Mouse (Mus musculus): Measurements from ENCODE around the gene St6galnac6. TPM values are rescaled to one million over a fixed set of nuclear protein-coding genes. Genes with fewer than 3 reads are reported as not detected.

The St6galnac6 gene
- total and polyA plus RNA-seq, 2 experiments from 2014 or later: 42.3 to 65.3 TPM

DNA sequence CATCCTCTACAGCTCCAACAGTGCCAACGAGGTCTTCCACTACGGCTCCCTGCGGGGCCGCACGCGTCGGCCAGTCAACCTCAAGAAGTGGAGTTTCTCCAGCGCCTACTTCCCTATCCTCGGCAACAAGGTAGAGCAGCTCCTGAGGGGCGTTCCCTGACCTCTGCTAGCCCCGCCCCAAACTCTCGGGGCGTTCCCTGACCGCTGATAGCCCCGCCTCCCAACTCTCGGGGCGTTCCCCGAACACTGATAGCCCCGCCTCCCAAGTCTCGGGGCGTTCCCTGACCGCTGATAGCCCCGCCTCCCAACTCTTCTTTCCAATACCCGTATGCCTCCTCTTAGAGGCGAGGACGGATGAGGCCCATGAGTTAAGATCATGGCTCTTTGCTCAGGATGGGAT lies 12.8 kb downstream of the St6galnac6 start:
- no peak overlapping the region for H3K27ac ChIP-seq (ENCODE audit: low read depth, low read length)
- H3K4me1 ChIP-seq (ENCODE audit: insufficient read depth): peaks cover 12% of the 10 kb centered on the region
- no peaks in the 10 kb centered on the region for H3K27me3 ChIP-seq (ENCODE audit: insufficient read depth, low read length)
- TF ChIP-seq CTCF (IDR thresholded peaks at IDR 0.05; ENCODE audit: low read depth): no peak
- DNase-seq: no peak
- no peak for ATAC-seq
- no peak overlapping the region for H3K4me2 ChIP-seq (ENCODE audit: low read depth)
- WGBS: 75% methylated on average over 26 of the region's 26 CpGs
- no peaks in the 10 kb centered on the region for H3K9me3 ChIP-seq (ENCODE audit: low read length)
- no peak overlapping the region for H3K4me3 ChIP-seq (ENCODE audit: low read depth, low read length)
- no peak overlapping the region for H3K9ac ChIP-seq
- H3K36me3 ChIP-seq (ENCODE audit: insufficient read depth): peaks cover 9% of the 10 kb centered on the region

DNA sequence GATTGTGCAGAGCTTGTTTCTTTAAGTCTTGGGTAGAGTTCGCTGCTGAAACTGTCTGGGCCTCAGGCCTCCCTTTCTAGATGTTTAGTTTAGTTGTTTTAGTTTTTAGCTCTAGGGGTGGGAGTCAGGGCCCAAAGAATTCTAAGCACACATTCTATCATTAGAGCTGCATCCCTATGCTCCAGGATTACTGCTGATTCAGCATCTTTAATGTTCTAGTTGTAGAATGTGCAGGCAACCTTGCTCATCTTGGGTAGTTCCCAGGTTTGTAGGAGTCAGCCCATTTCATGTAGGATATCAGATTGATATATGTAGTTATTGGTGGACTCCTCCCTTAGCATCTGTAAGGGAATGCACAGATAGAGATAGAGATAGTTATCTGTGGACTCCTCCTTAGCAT lies 17.6 kb downstream of the St6galnac6 start:
- Histone ChIP-seq H3K36me3 (ENCODE audit: insufficient read depth) (peaks cover 9% of the 10 kb centered on the region), H3K27me3 (ENCODE audit: insufficient read depth, low read length) (no peaks in the 10 kb centered on the region), H3K9me3 (ENCODE audit: low read length) (no peaks in the 10 kb centered on the region), H3K9ac (no peak overlapping the region), H3K4me3 (ENCODE audit: low read depth, low read length) (no peak overlapping the region), H3K27ac (ENCODE audit: low read depth, low read length) (no peak overlapping the region), H3K4me2 (ENCODE audit: low read depth) (no peak overlapping the region), H3K4me1 (ENCODE audit: insufficient read depth) (no peaks in the 10 kb centered on the region)
- 94% methylated on average over 1 of the region's 1 CpGs for WGBS
- TF ChIP-seq CTCF (IDR thresholded peaks at IDR 0.05; ENCODE audit: low read depth): no peak
- DNase-seq (no peak), ATAC-seq (no peak)

DNA sequence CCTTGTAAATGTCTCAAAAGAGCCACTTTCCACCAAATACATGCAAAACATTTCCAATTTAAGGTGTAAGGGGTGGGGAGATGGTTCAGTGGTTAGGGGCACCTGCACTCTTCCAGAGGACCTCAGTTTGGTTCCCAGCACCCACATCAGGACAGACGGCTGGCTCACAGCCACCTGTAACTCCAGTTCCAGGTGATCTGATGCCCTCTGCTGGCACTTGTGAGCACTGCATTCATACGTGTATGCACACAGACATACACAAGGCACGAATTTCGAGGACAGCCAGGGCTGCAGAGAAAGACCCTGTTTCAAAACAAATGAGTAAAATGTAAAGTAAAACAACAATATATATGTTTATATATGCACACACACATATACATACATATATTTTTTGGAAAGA lies 18.1 kb downstream of the St6galnac6 start:
- DNase-seq: no peak
- Histone ChIP-seq H3K36me3 (ENCODE audit: insufficient read depth) (peaks cover 9% of the 10 kb centered on the region), H3K4me1 (ENCODE audit: insufficient read depth) (no peaks in the 10 kb centered on the region), H3K27ac (ENCODE audit: low read depth, low read length) (no peak overlapping the region), H3K4me3 (ENCODE audit: low read depth, low read length) (no peak overlapping the region), H3K4me2 (ENCODE audit: low read depth) (no peak overlapping the region), H3K9me3 (ENCODE audit: low read length) (no peaks in the 10 kb centered on the region), H3K9ac (no peak overlapping the region), H3K27me3 (ENCODE audit: insufficient read depth, low read length) (no peaks in the 10 kb centered on the region)
- peak; percentile 49 for TF ChIP-seq CTCF (IDR thresholded peaks at IDR 0.05; ENCODE audit: low read depth)
- ATAC-seq: no peak
- WGBS: 94% methylated on average over 4 of the region's 4 CpGs

DNA sequence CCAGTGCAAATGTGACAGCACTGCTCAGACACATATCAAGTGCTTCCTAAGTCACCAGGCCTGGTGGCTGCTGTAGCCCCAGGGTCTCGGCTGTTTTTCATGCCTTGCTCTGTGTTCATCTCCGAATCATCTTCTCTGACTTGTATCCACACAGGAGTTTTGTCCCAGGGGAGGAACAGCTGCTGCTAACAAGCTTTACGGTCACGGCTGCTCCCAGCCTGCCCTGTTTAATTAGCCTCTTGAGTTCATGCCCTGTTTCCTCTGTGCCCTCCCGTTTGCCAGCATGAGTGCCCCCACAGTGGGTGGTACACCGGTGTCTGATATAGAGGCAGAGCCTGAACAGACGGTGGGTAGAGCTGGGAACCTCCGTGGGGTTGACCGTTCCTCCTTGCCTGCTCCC lies 18.5 kb downstream of the St6galnac6 start:
- no peak overlapping the region for H3K27ac ChIP-seq (ENCODE audit: low read depth, low read length)

DNA sequence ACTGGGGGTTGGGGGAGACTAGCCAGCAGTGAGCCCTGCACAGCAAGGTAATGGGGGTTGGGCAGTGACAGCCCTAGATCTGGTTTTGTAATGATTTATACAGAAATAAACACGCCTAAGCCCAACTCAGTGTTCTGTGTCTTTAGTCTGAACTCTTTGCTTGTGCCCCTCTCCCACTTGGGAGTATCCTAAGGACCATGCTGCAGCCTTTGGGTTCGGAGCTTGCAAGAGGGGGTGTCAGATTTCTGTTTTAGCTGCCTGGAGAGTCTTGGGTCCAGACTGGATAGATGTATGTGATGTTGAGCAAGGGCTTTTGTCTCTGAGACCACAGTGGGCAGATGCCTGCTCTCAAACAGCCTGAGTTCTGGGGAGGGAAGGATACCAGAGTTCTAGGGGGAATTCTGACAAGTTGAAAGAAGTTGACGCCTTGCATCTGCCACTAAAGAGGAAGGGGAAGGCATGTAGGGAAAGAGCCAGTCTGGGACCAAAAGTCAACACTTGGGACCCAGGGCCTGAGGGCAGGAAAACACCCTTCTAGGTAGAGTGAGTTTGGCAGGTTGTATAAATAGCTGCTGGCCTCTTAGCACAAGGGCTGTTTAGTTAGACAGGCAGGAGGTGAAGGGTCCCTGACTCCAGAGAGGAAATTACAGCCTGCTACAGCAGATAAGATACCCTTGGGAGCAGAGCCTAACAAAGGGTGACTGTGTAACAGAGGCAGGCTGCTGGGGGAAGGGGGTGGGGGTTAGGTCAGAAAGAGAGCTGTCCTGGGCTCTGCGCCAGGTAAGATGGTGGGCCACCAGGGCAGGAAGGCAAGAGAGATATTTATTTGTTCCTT lies 21.4 kb downstream of the St6galnac6 start:
- ATAC-seq: no peak
- TF ChIP-seq CTCF (IDR thresholded peaks at IDR 0.05; ENCODE audit: low read depth): no peak
- Histone ChIP-seq H3K27me3 (ENCODE audit: insufficient read depth, low read length) (no peaks in the 10 kb centered on the region), H3K4me2 (ENCODE audit: low read depth) (no peak overlapping the region), H3K27ac (ENCODE audit: low read depth, low read length) (no peak overlapping the region), H3K4me1 (ENCODE audit: insufficient read depth) (peaks cover 10% of the 10 kb centered on the region), H3K9ac (no peak overlapping the region), H3K4me3 (ENCODE audit: low read depth, low read length) (no peak overlapping the region), H3K9me3 (ENCODE audit: low read length) (no peaks in the 10 kb centered on the region), H3K36me3 (ENCODE audit: insufficient read depth) (no peaks in the 10 kb centered on the region)
- DNase-seq: no peak
- 45% methylated on average over 4 of the region's 4 CpGs for WGBS

More for the DNA sequence above, 18.5 kb downstream of the St6galnac6 start:
- whole genome bisulfite sequencing: 78% methylated on average over 9 of the region's 9 CpGs
- no peak overlapping the region for H3K9ac ChIP-seq
- no peak for TF ChIP-seq CTCF (IDR thresholded peaks at IDR 0.05; ENCODE audit: low read depth)
- ATAC-seq (no peak), DNase-seq (no peak)
- no peak overlapping the region for H3K4me3 ChIP-seq (ENCODE audit: low read depth, low read length)
- H3K27me3 ChIP-seq (ENCODE audit: insufficient read depth, low read length): no peaks in the 10 kb centered on the region
- H3K36me3 ChIP-seq (ENCODE audit: insufficient read depth): peaks cover 9% of the 10 kb centered on the region
- H3K4me1 ChIP-seq (ENCODE audit: insufficient read depth): no peaks in the 10 kb centered on the region
- H3K9me3 ChIP-seq (ENCODE audit: low read length): no peaks in the 10 kb centered on the region
- no peak overlapping the region for H3K4me2 ChIP-seq (ENCODE audit: low read depth)

DNA sequence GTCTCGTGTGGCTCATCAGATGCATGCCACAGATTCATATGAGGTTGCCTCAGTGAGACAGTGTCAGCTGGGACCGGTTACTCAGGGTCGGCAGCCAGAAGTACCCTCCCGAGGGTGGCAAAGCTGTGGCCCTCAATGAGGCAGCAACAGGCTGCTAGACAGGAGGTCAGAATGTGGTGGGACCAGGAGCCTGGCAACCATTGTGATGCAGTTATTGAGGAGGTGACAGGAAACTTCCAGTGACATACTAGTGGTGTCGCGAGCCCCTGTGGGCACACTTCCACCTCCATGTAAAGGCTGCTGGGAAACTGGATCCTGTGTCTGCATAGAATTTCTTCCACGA lies 22.0 kb downstream of the St6galnac6 start, which contains the start of gene Ak1:
Gene Ak1 (plus strand): TSS at position 242 of the 343 bp plus-strand sequence.
- no peaks in the 10 kb centered on the region for H3K36me3 ChIP-seq (ENCODE audit: insufficient read depth)
- no peaks in the 10 kb centered on the region for H3K27me3 ChIP-seq (ENCODE audit: insufficient read depth, low read length)
- no peak within 1 kb of the TSS for H3K27ac ChIP-seq (ENCODE audit: low read depth, low read length)
- H3K9me3 ChIP-seq (ENCODE audit: low read length): no peaks in the 10 kb centered on the region
- peaks cover 16% of the 10 kb centered on the region for H3K4me1 ChIP-seq (ENCODE audit: insufficient read depth)
- no peak within 1 kb of the TSS for H3K9ac ChIP-seq
- ATAC-seq: no peak
- 41% methylated on average over 7 of the region's 7 CpGs for WGBS
- H3K4me2 ChIP-seq (ENCODE audit: low read depth): no peak within 1 kb of the TSS
- no peak for TF ChIP-seq CTCF (IDR thresholded peaks at IDR 0.05; ENCODE audit: low read depth)
- no peak for DNase-seq
- H3K4me3 ChIP-seq (ENCODE audit: low read depth, low read length): no peak within 1 kb of the TSS

DNA sequence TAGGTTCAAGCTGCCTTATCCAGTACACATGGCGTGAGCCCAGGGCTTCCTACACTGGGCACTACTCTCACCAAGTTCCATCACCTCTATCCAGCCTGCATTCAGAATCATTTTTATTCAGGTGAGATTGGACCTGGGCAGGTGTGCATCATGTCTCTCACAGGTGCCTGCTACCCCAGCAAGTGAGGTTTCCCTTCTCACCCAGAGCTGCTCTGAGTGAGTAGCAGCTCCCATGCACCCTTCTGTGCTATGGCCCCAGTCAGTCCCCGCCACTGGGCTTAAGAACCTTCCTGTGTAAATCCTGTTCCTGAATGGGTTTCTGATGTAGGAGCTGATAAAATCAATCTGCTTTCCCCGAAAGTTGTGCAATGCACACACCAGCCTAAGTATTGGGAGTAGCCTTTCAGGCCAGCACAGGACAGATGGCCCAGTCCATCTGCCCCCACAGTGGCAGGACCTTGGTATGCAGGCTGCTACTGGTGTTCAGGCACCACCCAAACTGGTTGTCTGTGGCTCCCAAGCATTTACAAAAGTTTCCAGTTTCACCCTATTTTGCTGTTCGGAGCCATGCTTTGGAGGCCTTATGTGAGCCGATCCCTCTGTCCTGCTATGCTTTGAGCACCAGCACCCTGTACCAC lies 24.7 kb downstream of the St6galnac6 start:
- TF ChIP-seq CTCF (IDR thresholded peaks at IDR 0.05; ENCODE audit: low read depth): no peak
- H3K4me1 ChIP-seq (ENCODE audit: insufficient read depth): peaks cover 27% of the 10 kb centered on the region
- no peaks in the 10 kb centered on the region for H3K36me3 ChIP-seq (ENCODE audit: insufficient read depth)
- no peaks in the 10 kb centered on the region for H3K27me3 ChIP-seq (ENCODE audit: insufficient read depth, low read length)
- no peak overlapping the region for H3K9ac ChIP-seq
- no peaks in the 10 kb centered on the region for H3K9me3 ChIP-seq (ENCODE audit: low read length)
- WGBS: 83% methylated on average over 5 of the region's 5 CpGs
- H3K27ac ChIP-seq (ENCODE audit: low read depth, low read length): no peak overlapping the region
- no peak for DNase-seq
- no peak overlapping the region for H3K4me2 ChIP-seq (ENCODE audit: low read depth)
- no peak overlapping the region for H3K4me3 ChIP-seq (ENCODE audit: low read depth, low read length)
- no peak for ATAC-seq
